Comparison of ENCODE assay signal across 9 mouse cellular contexts in genomic region chr14:123513376-123514141, GRCm38 (mm10).
DNase-seq lines count a peak whose midpoint lies in the region; ATAC-seq lines count a peak whose summit lies in the region.
"Had no signal": no experiment of that assay in that cellular context is flagged by ENCODE, and none has a peak within 500 bp of the region (broad histone marks: within the 10 kb centered on the region; RNA-seq: fewer than 3 reads in every experiment).

No protein-coding gene starts in this region.

- H3K27ac ChIP-seq in hindbrain, embryonic 16.5 days (ENCODE audit: low read depth, low read length), result peak overlapping the region; percentile 70
- H3K27ac ChIP-seq: embryonic facial prominence, embryonic 13.5 days had no signal

- no peaks in the 10 kb centered on the region for H3K27me3 ChIP-seq in hindbrain, embryonic 16.5 days (replicated peaks; ENCODE audit: control insufficient read depth, insufficient read depth, low read length)
- H3K27me3 ChIP-seq: embryonic facial prominence, embryonic 13.5 days had no signal

- no peaks in the 10 kb centered on the region for H3K36me3 ChIP-seq in hindbrain, embryonic 16.5 days (ENCODE audit: control insufficient read depth, insufficient read depth, low read length)
- H3K36me3 ChIP-seq: embryonic facial prominence, embryonic 13.5 days had no signal

- peak; percentile 2 to 19 for DNase-seq in adrenal gland, postnatal 36 days
- DNase-seq in adrenal gland, postnatal 4 days (ENCODE audit: low spot score in 2 of 2), result no peak
- peak; percentile 35 for DNase-seq in embryo, embryonic 11.5 days (ENCODE audit: low read depth, low spot score)
- peak; percentile 3 for DNase-seq in lung, postnatal 36 days
- peak; percentile 81 for DNase-seq in telencephalon, adult 2 months (ENCODE audit: low read depth, low spot score)
- DNase-seq in cerebellum, postnatal 36 days, result no peak
- no peak for DNase-seq in urinary bladder, adult 18-20 months (ENCODE audit: low spot score in 2 of 2)

- ATAC-seq in hindbrain, embryonic 16.5 days, result peak; percentile 98

- 18% methylated on average over 8 of the region's 8 CpGs for WGBS in hindbrain, embryonic 16.5 days

- H3K4me3 ChIP-seq in hindbrain, embryonic 16.5 days (ENCODE audit: low read length), result no peak overlapping the region
- H3K4me3 ChIP-seq: embryonic facial prominence, embryonic 13.5 days had no signal

- no peaks in the 10 kb centered on the region for H3K9me3 ChIP-seq in hindbrain, embryonic 16.5 days (ENCODE audit: control insufficient read depth, low read length)
- H3K9me3 ChIP-seq: embryonic facial prominence, embryonic 13.5 days had no signal

- peaks cover 4% of the 10 kb centered on the region for H3K4me1 ChIP-seq in hindbrain, embryonic 16.5 days (ENCODE audit: control insufficient read depth, insufficient read depth, low read depth, low read length)

- no peak overlapping the region for H3K9ac ChIP-seq in hindbrain, embryonic 16.5 days (ENCODE audit: low read depth, low read length)
- H3K9ac ChIP-seq: embryonic facial prominence, embryonic 13.5 days had no signal

- peak overlapping the region; percentile 24 for H3K4me2 ChIP-seq in hindbrain, embryonic 16.5 days (ENCODE audit: low read length)
- H3K4me2 ChIP-seq: embryonic facial prominence, embryonic 13.5 days had no signal

Comparison
In these comparisons a context has a peak if more than half of its experiments do, and no peak if none do; other contexts are left out.
1. DNase-seq: peak in adrenal gland, postnatal 36 days (2 of 2), embryo, embryonic 11.5 days (single experiment), lung, postnatal 36 days (single experiment) and telencephalon, adult 2 months (single experiment); none in adrenal gland, postnatal 4 days (0 of 2), cerebellum, postnatal 36 days (0 of 2) and urinary bladder, adult 18-20 months (0 of 2).